Mouse (Mus musculus) adrenal gland, postnatal 10 days (tissue): Measurements from ENCODE around the gene Syna. TPM values are rescaled to one million over a fixed set of nuclear protein-coding genes. Genes with fewer than 3 reads are reported as not detected.
A peak's percentile ranks its signal among the peaks of the same experiment; 100 is the strongest.

ENCODE experiments used
- DNase-seq: peaks from one replicate; pipeline ENCODE4 v3.0.0; 2021; ENCODE audit warnings: mixed read lengths
- microRNA-seq: library from miRNA; unstranded; fragments of <30 nt; microRNA quantifications from one replicate; pipeline ENCODE4 v1.2.0, GENCODE M21; 2021
- total RNA-seq, 2 experiments: library from RNA; stranded (reverse); gene quantifications; 2 replicates each; pipeline ENCODE4 v1.2.3; 2021

Gene Syna
- total RNA-seq, 2 experiments from 2014 or later, result not detected

DNA sequence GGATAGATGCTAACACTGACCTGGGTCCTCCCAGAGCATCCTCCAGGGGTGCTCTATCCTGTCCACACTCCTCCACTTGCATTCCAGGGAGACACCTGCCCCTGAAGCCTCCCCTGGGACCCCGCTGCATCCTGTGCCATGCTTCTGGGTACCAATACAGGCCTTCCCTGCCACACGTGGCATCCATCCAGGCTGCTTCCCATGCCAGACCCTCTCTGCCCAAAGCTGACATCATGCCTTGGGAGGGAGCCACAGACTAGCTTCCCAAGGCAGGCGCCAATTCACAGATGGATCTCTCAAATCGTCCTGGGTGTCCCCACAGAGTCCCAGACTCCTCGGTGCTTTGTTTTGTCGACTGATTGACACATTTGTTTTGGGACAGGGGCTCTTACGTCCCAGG is 29.1 kb downstream of the Syna start:
- peak; percentile 79 for DNase-seq

DNA sequence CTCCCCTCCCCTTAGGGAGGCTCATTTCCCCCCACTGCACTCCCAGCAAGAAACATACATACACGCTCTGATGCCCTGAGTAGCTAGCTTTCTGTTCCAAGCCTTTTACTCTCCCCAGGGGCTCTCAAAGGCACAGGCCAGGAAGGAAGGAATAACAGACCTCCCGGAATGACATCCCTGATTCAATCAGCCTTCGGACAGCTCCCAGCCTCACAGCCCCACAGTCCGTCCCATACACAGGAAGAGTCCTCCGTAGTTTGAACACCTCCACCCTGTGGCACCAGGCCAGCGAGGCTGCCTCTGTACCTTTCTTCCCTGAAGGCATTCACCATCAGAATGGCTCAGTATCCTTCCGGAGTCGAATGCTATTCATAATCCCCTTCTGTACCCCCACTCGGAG is 31.5 kb downstream of the Syna start:
- no peak for DNase-seq

DNA sequence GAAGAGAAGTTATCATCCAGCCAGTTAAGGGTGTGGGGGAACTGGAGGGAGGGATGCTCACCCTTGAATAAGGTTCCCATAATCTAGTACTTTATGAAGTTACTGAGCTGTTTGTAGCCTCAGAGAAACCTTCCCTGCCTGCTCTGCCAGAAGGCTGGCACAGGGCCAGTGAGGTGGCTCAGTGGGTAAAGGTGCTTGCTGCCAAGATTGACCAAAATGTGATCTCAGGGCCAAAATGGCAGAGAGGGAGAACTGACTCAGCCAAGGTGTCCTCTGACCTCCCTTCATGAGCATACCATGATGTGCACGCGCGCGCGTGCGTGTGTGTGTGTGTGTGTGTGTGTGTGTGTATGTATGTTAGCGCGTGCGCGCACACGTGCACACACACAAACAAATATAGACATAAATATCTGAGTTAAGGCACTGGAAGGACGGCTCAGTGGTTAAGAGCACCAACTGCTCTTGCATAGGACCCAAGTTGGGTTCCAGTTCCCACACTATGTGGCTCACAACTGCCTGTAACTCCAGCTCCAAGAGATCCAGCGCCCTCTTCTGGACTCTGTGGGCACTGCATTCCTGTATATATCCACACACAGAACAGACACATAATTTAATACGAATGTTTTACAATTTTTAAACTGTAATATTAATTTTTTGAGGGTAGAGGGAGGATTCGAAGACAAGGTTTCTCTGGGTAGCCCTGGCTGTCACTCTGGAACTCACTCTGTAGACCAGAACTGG is 33.8 kb downstream of the Syna start:
- peak; percentile 39 for DNase-seq

DNA sequence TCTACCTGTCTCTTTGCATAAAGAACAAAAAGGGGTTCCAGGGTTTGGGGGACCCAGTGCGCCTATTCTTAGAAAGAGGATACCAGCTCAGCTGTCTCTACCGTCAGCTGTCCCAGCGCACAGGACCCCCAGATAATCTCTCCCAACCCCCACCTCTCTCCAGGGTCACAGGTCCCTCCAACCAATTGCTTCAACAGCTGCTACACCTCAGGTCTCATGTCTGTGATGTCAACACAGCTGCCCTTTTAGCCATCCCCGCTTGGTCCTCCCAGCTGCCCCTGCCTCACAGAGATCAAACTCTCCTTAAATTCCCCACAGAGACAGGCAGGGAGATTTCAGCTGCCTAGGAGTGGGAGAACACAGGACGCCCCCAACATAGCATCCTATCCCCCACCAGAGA is 36.2 kb downstream of the Syna start:
- DNase-seq, result no peak

DNA sequence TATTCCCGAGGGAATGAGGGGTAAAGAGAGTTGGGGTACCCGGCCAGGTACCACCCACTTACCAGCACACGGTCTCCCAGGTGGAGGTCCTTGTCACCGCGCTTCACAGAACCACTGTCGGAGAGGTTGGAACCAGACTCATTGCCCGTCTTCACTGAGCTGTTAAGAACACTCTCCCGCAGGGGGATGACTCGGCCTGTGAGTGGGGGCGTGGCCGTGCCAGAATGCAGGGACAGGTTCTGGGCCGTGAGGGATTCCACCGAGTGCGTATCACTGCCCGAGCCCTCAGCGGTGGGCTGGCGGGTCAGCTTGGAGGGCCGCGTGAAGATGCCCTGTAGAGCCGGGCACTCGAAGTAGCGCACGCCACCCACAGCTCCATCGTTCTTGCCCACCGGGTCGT is 37.4 kb downstream of the Syna start:
- no peak for DNase-seq

DNA sequence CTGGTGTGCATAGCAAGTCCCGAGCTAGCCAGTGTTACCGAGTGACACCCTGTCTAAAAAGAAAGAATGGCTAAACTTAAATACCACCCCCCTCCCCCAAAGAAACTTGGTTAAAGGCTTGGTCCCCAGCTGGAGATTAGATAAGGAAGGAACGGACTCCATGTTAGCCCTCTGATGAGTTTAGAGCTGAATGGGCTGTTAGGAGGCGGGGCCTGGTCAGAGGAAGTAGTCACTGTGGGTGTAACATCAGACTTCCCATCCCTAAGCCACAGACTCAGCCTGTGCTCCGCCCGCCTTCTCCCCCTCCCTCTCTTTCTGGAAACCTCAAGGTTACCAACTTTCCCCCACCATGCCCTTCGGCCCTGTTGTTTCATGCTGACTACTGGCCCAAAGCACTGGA is 38.2 kb downstream of the Syna start:
- no peak for DNase-seq

DNA sequence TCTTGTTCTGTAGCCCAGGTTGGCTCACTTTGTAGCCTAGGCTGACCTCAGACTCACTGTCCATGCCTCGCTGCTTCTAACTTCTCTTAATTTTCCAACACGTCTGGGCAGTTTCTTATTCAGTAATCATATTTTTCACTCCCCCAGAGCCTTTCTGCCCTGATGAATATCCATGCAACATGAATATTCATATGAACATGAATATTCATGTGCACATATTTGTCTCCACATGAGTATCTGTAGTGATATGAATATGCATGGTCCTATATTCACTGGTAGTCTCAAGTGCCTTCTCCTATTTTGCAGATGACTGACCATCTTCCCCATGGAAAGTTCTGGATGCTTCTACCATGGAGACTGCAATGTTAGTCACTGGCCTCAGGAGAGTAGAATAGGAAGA is 38.8 kb downstream of the Syna start:
- no peak for DNase-seq

DNA sequence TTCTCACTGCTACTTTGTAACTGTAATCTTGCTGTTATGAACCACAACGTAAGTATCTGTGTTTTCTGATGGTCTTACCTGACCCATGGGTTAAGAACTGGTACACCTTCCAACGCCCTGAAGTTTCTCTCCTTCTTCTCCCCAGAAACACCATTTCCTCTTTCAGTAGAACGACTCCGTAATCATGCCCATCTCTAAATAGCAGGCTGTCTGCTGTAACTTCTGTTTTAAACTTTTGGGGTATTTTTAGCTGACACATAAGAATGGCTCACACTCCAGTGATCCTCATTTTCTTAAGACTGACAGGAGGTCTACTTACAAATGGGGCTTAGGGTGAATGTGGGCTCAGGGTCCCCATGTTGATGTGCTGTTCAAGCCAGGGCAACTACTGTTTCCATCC is 39.9 kb downstream of the Syna start:
- DNase-seq, result no peak

DNA sequence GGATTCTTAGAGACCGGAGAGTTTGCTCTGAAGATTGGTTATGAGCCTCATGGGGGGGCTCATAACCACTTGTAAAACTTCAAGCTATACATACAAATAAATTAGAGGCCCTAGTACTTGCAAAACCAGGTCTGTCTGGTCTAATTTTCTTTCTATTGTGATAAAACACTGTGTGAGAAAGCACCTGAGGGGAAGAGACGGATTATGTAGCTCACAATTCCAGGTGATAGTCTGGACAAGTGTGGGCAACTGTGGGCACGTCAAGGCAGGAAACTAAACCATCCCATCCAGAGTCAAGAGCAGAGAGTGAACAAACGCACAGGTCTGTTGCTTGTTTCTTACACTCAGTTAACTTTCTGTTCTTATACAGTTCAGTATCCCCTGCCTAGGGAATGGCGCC is 40.5 kb downstream of the Syna start:
- DNase-seq, result no peak

DNA sequence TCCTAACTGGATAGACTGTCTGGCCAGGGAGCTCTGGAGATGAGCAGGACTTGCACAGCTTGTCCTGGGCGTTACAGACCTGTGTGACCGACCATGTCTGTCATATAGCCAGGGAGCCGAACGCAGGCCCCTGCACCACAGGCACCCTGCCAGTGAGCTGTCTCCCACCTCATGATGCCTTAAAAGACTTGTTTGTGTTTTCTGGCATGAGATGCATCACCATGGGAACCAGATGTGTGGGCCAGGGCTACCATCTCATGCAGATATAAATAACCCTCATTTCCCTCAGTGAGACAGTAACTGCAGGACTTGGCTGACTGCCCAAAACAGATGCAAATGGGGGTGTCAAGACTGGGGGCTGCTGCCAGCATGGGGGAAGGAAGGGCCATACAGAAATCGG is 47.9 kb downstream of the Syna start:
- no peak for DNase-seq

DNA sequence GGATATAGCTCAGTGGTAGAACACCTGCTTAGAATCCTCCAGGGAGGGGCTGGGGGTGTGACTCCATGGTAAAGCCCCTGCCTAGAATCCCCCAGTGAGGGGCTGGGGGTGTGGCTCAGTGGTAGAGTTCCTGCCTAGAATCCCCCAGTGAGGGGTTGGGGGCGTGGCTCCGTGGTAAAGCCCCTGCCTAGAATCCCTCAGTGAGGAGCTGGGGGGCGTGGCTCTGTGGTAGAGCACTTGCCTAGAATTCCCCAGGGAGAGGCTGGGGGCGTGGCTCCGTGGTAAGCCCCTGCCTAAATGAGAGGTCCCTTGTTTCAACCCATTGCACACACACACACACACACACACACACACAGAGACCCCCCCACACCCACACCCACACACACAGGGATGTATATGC is 49.7 kb downstream of the Syna start:
- DNase-seq, result no peak

DNA sequence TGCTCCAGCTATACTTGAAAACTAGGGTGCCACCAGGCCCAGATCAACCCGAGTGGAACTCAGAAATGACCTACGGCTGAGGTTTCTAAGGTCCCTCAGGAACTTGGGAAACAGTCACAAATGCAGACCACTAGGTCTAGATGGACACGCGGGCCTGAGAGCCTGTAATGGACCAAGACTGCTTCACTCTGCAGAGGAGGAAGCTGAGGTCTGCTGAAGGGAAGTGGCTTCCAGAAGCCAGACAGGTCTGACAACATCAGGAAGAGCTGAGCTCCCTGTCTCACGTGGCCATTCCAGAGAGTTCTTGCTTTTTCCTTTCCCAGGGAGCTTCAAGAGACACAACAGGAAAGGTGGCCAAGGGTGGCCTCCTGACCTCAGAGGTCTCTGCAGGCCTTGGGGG is 51.0 kb downstream of the Syna start:
- DNase-seq, result no peak

Small RNAs within 50 kb of the gene (microRNA-seq; reads per million reads assigned to microRNA genes)
- not detected for gene Mir7228

Other genes starting within 250 kb of the Syna start
- 100 to 1,000 TPM; 228 to 249 TPM for gene Gtf2i, start 245.4 kb downstream of the Syna start, total RNA-seq
- gene Gtf2ird1, start 103.5 kb downstream of the Syna start, total RNA-seq, result 100 to 1,000 TPM in 1 of 2 experiments, 10 to 100 TPM in 1; 69.8 to 112 TPM
- gene Clip2, start 7.7 kb downstream of the Syna start, total RNA-seq, result 10 to 100 TPM; 21.8 to 24.1 TPM
- 10 to 100 TPM; 51.1 to 56.7 TPM for gene Rfc2, start 21.2 kb upstream of the Syna start, total RNA-seq
- gene Lat2, start 54.9 kb upstream of the Syna start, total RNA-seq, result 1 to 10 TPM; 3.8 to 4.3 TPM
- 100 to 1,000 TPM; 270 to 283 TPM for gene Eif4h, start 79.3 kb upstream of the Syna start, total RNA-seq
- 10 to 100 TPM; 17.9 to 20.5 TPM for gene Limk1, start 128.4 kb upstream of the Syna start, total RNA-seq
- 1,000 to 10,000 TPM in 1 of 2 experiments, 100 to 1,000 TPM in 1; 255 to 1,124 TPM for gene Eln, start 187.2 kb upstream of the Syna start, total RNA-seq